Mouse (Mus musculus): ENCODE measurements at regions not wholly inside any gene's neighbourhood (a gene's known extent, or its start where the extent isn't known, plus 50 kb on each side); places are given as distances from the start of the nearest gene placed in this dataset.

DNA sequence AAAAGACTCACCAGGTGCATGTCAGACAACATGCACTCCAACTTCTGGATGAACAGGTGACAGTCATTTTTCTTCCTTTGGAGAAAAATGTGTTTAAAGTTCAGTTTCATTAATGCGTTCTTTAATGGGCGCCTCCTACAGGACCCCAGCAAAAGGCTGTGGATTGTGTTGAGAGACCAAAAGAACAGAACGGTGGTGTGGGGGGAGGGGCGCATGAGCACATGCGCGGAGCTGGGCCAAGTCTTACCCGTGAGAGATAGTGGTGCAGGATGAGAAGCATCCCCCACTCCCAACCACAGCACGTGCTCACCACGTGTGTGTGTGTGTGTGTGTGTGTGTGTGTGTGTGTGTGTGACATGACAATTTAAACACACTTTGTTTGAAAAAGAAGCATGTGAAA lies 371.0 kb downstream of the Plekhb2 start:
- no peak for TF ChIP-seq CTCF (IDR thresholded peaks at IDR 0.05; ENCODE audit: low read depth)
- TF ChIP-seq EP300 (IDR thresholded peaks at IDR 0.05; ENCODE audit: low read depth), result no peak

Data from heart, postnatal 0 days (tissue).